Mouse (Mus musculus): ENCODE results near the gene Snap47. TPM values are rescaled to one million over a fixed set of nuclear protein-coding genes. Genes with fewer than 3 reads are reported as not detected.

Gene Snap47
- polyA plus RNA-seq, 1 experiment from 2014 or later = 54.0 TPM

GRCm38 (mm10) chr11:59429959-59430358 lies 21.0 kb downstream of the Snap47 start:
- no peak for ATAC-seq
- Histone ChIP-seq H3K4me1 (ENCODE audit: insufficient read depth, low read depth, low read length) (0 out of 2 replicates have a peak, but pooled peaks cover 8% of the 10 kb centered on the region), H3K4me2 (replicated peaks; ENCODE audit: low read depth, low read length) (no peak overlapping the region), H3K9ac (replicated peaks; ENCODE audit: low read depth) (no peak overlapping the region), H3K9me3 (ENCODE audit: low read length) (no peaks in the 10 kb centered on the region), H3K27me3 (replicated peaks; ENCODE audit: insufficient read depth, low read length) (no peaks in the 10 kb centered on the region), H3K27ac (ENCODE audit: low read length) (no peak overlapping the region), H3K4me3 (ENCODE audit: low read depth, low read length) (no peak overlapping the region), H3K36me3 (ENCODE audit: insufficient read depth, low read length) (no peaks in the 10 kb centered on the region)
- DNase-seq (ENCODE audit: low spot score) = no peak
- no peak for TF ChIP-seq CTCF (IDR thresholded peaks at IDR 0.05)
- no peak for TF ChIP-seq EP300 (IDR thresholded peaks at IDR 0.05)
- WGBS = 75% methylated on average over 1 of the region's 1 CpGs

DNA sequence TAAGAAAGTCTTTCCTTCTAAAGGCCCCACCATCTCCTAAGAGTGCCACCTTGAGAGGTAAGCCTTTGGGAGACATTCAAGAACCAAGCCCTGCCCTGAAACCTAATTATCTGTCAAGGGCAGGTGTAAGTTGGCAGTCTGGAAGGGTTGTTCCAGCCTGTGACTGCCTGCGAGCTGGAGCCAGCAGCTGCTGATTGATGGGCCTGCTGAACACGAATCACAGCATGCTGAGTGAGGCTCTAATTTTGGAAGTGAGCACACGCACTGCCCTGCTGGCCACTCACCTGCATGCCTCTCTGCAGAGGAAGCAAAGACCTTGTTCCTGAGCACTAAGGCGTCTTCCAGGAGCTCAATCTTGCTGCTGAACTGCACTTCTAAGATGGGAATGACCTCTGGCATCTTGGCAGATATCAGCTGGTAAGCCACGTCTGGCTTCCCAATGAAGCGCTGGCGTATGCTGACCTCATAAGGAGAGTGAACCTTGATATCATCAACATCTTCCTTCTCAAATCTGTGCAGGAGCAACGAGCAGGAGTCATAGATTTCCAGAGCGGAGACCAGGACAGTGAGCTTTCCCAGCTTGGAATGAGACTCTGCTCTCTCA lies 22.8 kb downstream of the Snap47 start:
- Histone ChIP-seq H3K27ac (ENCODE audit: low read length) (no peak overlapping the region), H3K4me2 (replicated peaks; ENCODE audit: low read depth, low read length) (no peak overlapping the region), H3K36me3 (ENCODE audit: insufficient read depth, low read length) (no peaks in the 10 kb centered on the region), H3K27me3 (replicated peaks; ENCODE audit: insufficient read depth, low read length) (no peaks in the 10 kb centered on the region), H3K4me3 (ENCODE audit: low read depth, low read length) (no peak overlapping the region), H3K9me3 (ENCODE audit: low read length) (no peaks in the 10 kb centered on the region), H3K9ac (replicated peaks; ENCODE audit: low read depth) (no peak overlapping the region), H3K4me1 (ENCODE audit: insufficient read depth, low read depth, low read length) (0 out of 2 replicates have a peak, but pooled peaks cover 6% of the 10 kb centered on the region)
- no peak for TF ChIP-seq EP300 (IDR thresholded peaks at IDR 0.05)
- no peak for TF ChIP-seq CTCF (IDR thresholded peaks at IDR 0.05)
- ATAC-seq = no peak
- WGBS = 80% methylated on average over 9 of the region's 9 CpGs
- DNase-seq (ENCODE audit: low spot score) = no peak

DNA sequence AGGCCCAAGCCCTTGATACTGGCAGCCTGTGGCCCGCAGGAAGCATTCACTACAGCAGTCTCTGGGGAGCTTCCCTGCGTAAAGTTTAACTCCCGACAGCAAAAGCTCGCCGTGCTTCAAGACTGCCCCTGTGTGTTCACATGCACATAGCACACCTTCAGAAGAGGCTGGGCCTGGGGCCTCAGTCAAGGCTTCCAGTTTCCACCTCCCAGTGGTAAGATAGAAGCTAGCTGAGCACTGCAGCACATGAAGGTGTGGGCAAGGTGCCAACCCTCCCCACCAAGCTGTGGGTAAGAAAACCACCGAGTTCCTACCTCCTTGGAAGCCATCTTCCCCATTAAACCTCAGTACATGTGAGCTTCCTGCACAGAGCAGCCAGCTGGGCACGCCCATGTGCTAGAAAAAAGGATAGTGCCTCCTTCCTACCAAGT lies 25.3 kb downstream of the Snap47 start:
- WGBS = 38% methylated on average over 7 of the region's 7 CpGs
- H3K27me3 ChIP-seq (replicated peaks; ENCODE audit: insufficient read depth, low read length) = no peaks in the 10 kb centered on the region
- H3K9me3 ChIP-seq (ENCODE audit: low read length) = no peaks in the 10 kb centered on the region
- peak; percentile 39 for ATAC-seq
- no peaks in the 10 kb centered on the region for H3K36me3 ChIP-seq (ENCODE audit: insufficient read depth, low read length)
- H3K4me3 ChIP-seq (ENCODE audit: low read depth, low read length) = no peak overlapping the region
- H3K4me1 ChIP-seq (ENCODE audit: insufficient read depth, low read depth, low read length) = no peaks in the 10 kb centered on the region; the same call in 1 of the 2 replicates
- 0 out of 2 replicates have a peak overlapping the region, but pooled peaks have one; percentile 38 for H3K27ac ChIP-seq (ENCODE audit: low read length)
- DNase-seq (ENCODE audit: low spot score) = peak; percentile 49
- no peak overlapping the region for H3K9ac ChIP-seq (replicated peaks; ENCODE audit: low read depth)
- no peak overlapping the region for H3K4me2 ChIP-seq (replicated peaks; ENCODE audit: low read depth, low read length)
- TF ChIP-seq CTCF (IDR thresholded peaks at IDR 0.05) = peak; percentile 70
- TF ChIP-seq EP300 (IDR thresholded peaks at IDR 0.05) = no peak

DNA sequence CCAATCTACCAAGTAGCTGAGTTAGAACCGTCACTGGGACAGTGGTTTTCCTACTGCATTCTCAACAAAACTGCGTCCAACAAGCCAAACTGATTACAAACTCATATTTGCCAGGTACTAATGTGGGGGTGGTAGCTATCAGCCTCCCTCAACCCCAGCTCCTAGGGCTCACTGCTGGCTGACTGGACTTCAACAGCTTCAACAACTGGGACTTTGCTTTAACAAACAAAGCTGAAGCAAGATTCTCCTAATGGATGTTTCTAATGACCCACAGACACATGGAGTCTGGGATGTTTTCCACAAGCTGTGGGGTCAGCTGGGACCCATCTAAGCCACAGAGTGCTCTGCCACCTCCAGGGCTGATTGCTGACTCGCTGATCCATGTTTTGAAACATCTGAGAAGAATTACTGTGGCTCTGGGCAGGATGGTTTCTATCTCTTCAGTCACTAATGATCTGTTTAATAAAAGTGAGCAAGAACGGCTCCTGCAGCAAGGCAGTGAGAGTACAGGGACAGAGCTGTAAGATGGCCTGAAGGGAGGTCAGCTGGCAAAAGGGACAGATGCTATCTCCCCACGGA lies 27.9 kb downstream of the Snap47 start:
- Histone ChIP-seq H3K36me3 (ENCODE audit: insufficient read depth, low read length) (no peaks in the 10 kb centered on the region; the same call in 1 of the 2 replicates), H3K27ac (ENCODE audit: low read length) (no peak overlapping the region), H3K4me2 (replicated peaks; ENCODE audit: low read depth, low read length) (no peak overlapping the region), H3K4me3 (ENCODE audit: low read depth, low read length) (no peak overlapping the region), H3K27me3 (replicated peaks; ENCODE audit: insufficient read depth, low read length) (no peaks in the 10 kb centered on the region), H3K9ac (replicated peaks; ENCODE audit: low read depth) (no peak overlapping the region), H3K4me1 (ENCODE audit: insufficient read depth, low read depth, low read length) (no peaks in the 10 kb centered on the region; the same call in 1 of the 2 replicates), H3K9me3 (ENCODE audit: low read length) (no peaks in the 10 kb centered on the region)
- DNase-seq (ENCODE audit: low spot score) = peak; percentile 85
- peak; percentile 84 for ATAC-seq
- 65% methylated on average over 5 of the region's 5 CpGs for WGBS
- TF ChIP-seq CTCF (IDR thresholded peaks at IDR 0.05) (0 out of 2 replicates have a peak, but pooled peaks have one; percentile 11), EP300 (IDR thresholded peaks at IDR 0.05) (no peak; the same call in 1 of the 2 replicates)

- Histone ChIP-seq H3K4me1 (ENCODE audit: insufficient read depth, low read depth, low read length) (no peaks in the 10 kb centered on the region; the same call in 1 of the 2 replicates), H3K27ac (ENCODE audit: low read length) (peak overlapping the region; percentile 32; the same call in 1 of the 2 replicates), H3K9ac (replicated peaks; ENCODE audit: low read depth) (no peak overlapping the region), H3K27me3 (replicated peaks; ENCODE audit: insufficient read depth, low read length) (no peaks in the 10 kb centered on the region), H3K4me2 (replicated peaks; ENCODE audit: low read depth, low read length) (no peak overlapping the region), H3K36me3 (ENCODE audit: insufficient read depth, low read length) (no peaks in the 10 kb centered on the region; the same call in 1 of the 2 replicates), H3K4me3 (ENCODE audit: low read depth, low read length) (no peak overlapping the region), H3K9me3 (ENCODE audit: low read length) (no peaks in the 10 kb centered on the region)
- TF ChIP-seq EP300 (IDR thresholded peaks at IDR 0.05) (no peak), CTCF (IDR thresholded peaks at IDR 0.05) (peak; percentile 43)
- 84% methylated on average over 2 of the region's 2 CpGs for WGBS
- ATAC-seq (peak; percentile 32; the same call in 1 of the 2 replicates), DNase-seq (ENCODE audit: low spot score) (peak; percentile 45)
These were observed 29.0 kb downstream of the Snap47 start for GRCm38 (mm10) chr11:59421967-59422366.

- DNase-seq (ENCODE audit: low spot score) = no peak
- Histone ChIP-seq H3K9ac (replicated peaks; ENCODE audit: low read depth) (no peak overlapping the region), H3K9me3 (ENCODE audit: low read length) (no peaks in the 10 kb centered on the region)
These were observed 29.6 kb downstream of the Snap47 start for GRCm38 (mm10) chr11:59421436-59421835.

More at GRCm38 (mm10) chr11:59421436-59421835, 29.6 kb downstream of the Snap47 start:
- no peak for TF ChIP-seq CTCF (IDR thresholded peaks at IDR 0.05)
- no peak for TF ChIP-seq EP300 (IDR thresholded peaks at IDR 0.05)
- Histone ChIP-seq H3K36me3 (ENCODE audit: insufficient read depth, low read length) (no peaks in the 10 kb centered on the region; the same call in 1 of the 2 replicates), H3K4me1 (ENCODE audit: insufficient read depth, low read depth, low read length) (no peaks in the 10 kb centered on the region; the same call in 1 of the 2 replicates), H3K4me3 (ENCODE audit: low read depth, low read length) (no peak overlapping the region), H3K4me2 (replicated peaks; ENCODE audit: low read depth, low read length) (no peak overlapping the region), H3K27ac (ENCODE audit: low read length) (peak overlapping the region; percentile 32; the same call in 1 of the 2 replicates), H3K27me3 (replicated peaks; ENCODE audit: insufficient read depth, low read length) (no peaks in the 10 kb centered on the region)
- 66% methylated on average over 8 of the region's 8 CpGs for WGBS
- ATAC-seq = no peak
